Mouse (Mus musculus) adrenal gland, adult (tissue): ENCODE results near the gene Ell2.

ENCODE experiments used
- DNase-seq, 2 experiments: peaks; one replicate each; pipeline ENCODE4 v3.0.0; 2022 to 2023; ENCODE audit warnings: low spot score in 1 of 2; ENCODE audit not compliant: inconsistent age in 2 of 2

The Ell2 gene

GRCm38 (mm10) chr13:75798413-75799302 lies 92.1 kb downstream of the Ell2 start:
- DNase-seq = peak in 1 of 2 experiments; percentile 49

- DNase-seq = peak in 1 of 2 experiments; percentile 16
These were observed 92.9 kb downstream of the Ell2 start for GRCm38 (mm10) chr13:75799421-75799820.

GRCm38 (mm10) chr13:75807969-75808368 lies 101.4 kb downstream of the Ell2 start:
- no peak for DNase-seq

- no peak for DNase-seq
These were observed 103.4 kb downstream of the Ell2 start for GRCm38 (mm10) chr13:75809957-75810356.

GRCm38 (mm10) chr13:75817183-75817582 lies 110.6 kb downstream of the Ell2 start:
- DNase-seq = no peak

GRCm38 (mm10) chr13:75818486-75818885 lies 111.9 kb downstream of the Ell2 start:
- DNase-seq = no peak

GRCm38 (mm10) chr13:75818945-75819706 lies 112.6 kb downstream of the Ell2 start:
- DNase-seq = peak in 1 of 2 experiments; percentile 11

GRCm38 (mm10) chr13:75819898-75820297 lies 113.3 kb downstream of the Ell2 start:
- peak in 1 of 2 experiments; percentile 29 for DNase-seq
